ENCODE assay signal across 21 mouse cellular contexts in genomic region chr9:115656538-115656937, GRCm38 (mm10).
A peak's percentile ranks its signal among the peaks of the same experiment; 100 is the strongest.
DNase-seq lines count a peak whose midpoint lies in the region; ATAC-seq lines count a peak whose summit lies in the region.
"Had no signal": no experiment of that assay in that cellular context is flagged by ENCODE, and none has a peak within 500 bp of the region (broad histone marks: within the 10 kb centered on the region; RNA-seq: fewer than 3 reads in every experiment).

No protein-coding gene starts in this region.

- DNase-seq in forebrain, embryonic 11.5 days (ENCODE audit: low spot score), result peak; percentile 30
- no peak for DNase-seq in right cerebral cortex, postnatal 36 days (ENCODE audit: low spot score in 2 of 2)
- no peak for DNase-seq in T-cell, adult 2 months (ENCODE audit: low spot score)
- DNase-seq: adrenal gland, adult 8-10 months; adrenal gland, postnatal 14 days; adrenal gland, postnatal 36 days; cerebellum, adult 11-12 months; cerebellum, adult 2 months; cerebellum, adult 9-10 months; cerebellum, postnatal 10 days; cerebellum, postnatal 36 days; embryo, embryonic 11 days had no signal

- no peak overlapping the region for H3K4me2 ChIP-seq in forebrain, embryonic 11.5 days (ENCODE audit: low read depth, low read length, severe bottlenecking)
- H3K4me2 ChIP-seq in forebrain, embryonic 12.5 days, result no peak overlapping the region
- H3K4me2 ChIP-seq in intestine, embryonic 16.5 days (ENCODE audit: low read depth, low read length), result peak overlapping the region; percentile 30; the same call in 1 of the 2 replicates
- H3K4me2 ChIP-seq: embryonic facial prominence, embryonic 12.5 days; embryonic facial prominence, embryonic 15.5 days had no signal

- no peaks in the 10 kb centered on the region for H3K36me3 ChIP-seq in forebrain, embryonic 11.5 days (ENCODE audit: control insufficient read depth, insufficient read depth, low read length)
- no peaks in the 10 kb centered on the region for H3K36me3 ChIP-seq in forebrain, embryonic 12.5 days (replicated peaks)
- no peaks in the 10 kb centered on the region for H3K36me3 ChIP-seq in intestine, embryonic 16.5 days (ENCODE audit: control insufficient read depth, insufficient read depth, low read length)
- H3K36me3 ChIP-seq: embryonic facial prominence, embryonic 12.5 days; embryonic facial prominence, embryonic 15.5 days; forebrain, embryonic 10.5 days had no signal

- H3K27ac ChIP-seq in forebrain, embryonic 11.5 days (ENCODE audit: low read depth, low read length), result no peak overlapping the region
- H3K27ac ChIP-seq in forebrain, embryonic 12.5 days, result no peak overlapping the region
- H3K27ac ChIP-seq in intestine, embryonic 16.5 days (ENCODE audit: low read length), result no peak overlapping the region
- H3K27ac ChIP-seq: embryonic facial prominence, embryonic 12.5 days; embryonic facial prominence, embryonic 15.5 days; forebrain, embryonic 10.5 days had no signal

- WGBS in forebrain, embryonic 11.5 days, result 64% methylated on average over 2 of the region's 2 CpGs
- 66% methylated on average over 2 of the region's 2 CpGs for WGBS in forebrain, embryonic 12.5 days
- 28% methylated on average over 2 of the region's 2 CpGs for WGBS in intestine, embryonic 16.5 days

- H3K9me3 ChIP-seq in forebrain, embryonic 11.5 days (ENCODE audit: control insufficient read depth, low read length), result no peaks in the 10 kb centered on the region; the same call in 1 of the 2 replicates
- peaks cover 2% of the 10 kb centered on the region; the same call in 1 of the 2 replicates for H3K9me3 ChIP-seq in forebrain, embryonic 12.5 days
- H3K9me3 ChIP-seq in intestine, embryonic 16.5 days (ENCODE audit: control insufficient read depth, low read length), result 0 out of 2 replicates have a peak, but pooled peaks cover 7% of the 10 kb centered on the region
- H3K9me3 ChIP-seq: embryonic facial prominence, embryonic 15.5 days had no signal

- peaks cover 3% of the 10 kb centered on the region; the same call in 1 of the 2 replicates for H3K27me3 ChIP-seq in forebrain, embryonic 11.5 days (ENCODE audit: control insufficient read depth, insufficient read depth, low read length)
- H3K27me3 ChIP-seq in forebrain, embryonic 12.5 days, result peaks cover 10% of the 10 kb centered on the region; the same call in 1 of the 2 replicates
- H3K27me3 ChIP-seq in intestine, embryonic 16.5 days (replicated peaks; ENCODE audit: control insufficient read depth, insufficient read depth, low read length), result no peaks in the 10 kb centered on the region
- H3K27me3 ChIP-seq: embryonic facial prominence, embryonic 12.5 days; embryonic facial prominence, embryonic 15.5 days had no signal

- ATAC-seq in forebrain, embryonic 11.5 days (replicated peaks; ENCODE audit: low FRiP score), result no peak
- ATAC-seq in forebrain, embryonic 12.5 days (ENCODE audit: low FRiP score), result no peak
- ATAC-seq in intestine, embryonic 16.5 days, result peak; percentile 61; the same call in 1 of the 2 replicates
- ATAC-seq: activated CD4-positive, CD25-positive, alpha-beta regulatory T cell, adult 4 months; forebrain, embryonic 14.5 days; forebrain, embryonic 16.5 days had no signal

- no peaks in the 10 kb centered on the region for H3K4me1 ChIP-seq in forebrain, embryonic 11.5 days (replicated peaks; ENCODE audit: control insufficient read depth, insufficient read depth, low read length)
- H3K4me1 ChIP-seq in forebrain, embryonic 12.5 days, result no peaks in the 10 kb centered on the region
- H3K4me1 ChIP-seq in intestine, embryonic 16.5 days (ENCODE audit: control insufficient read depth, insufficient read depth, low read length), result peaks cover 9% of the 10 kb centered on the region; the same call in 1 of the 2 replicates
- H3K4me1 ChIP-seq: embryonic facial prominence, embryonic 12.5 days; embryonic facial prominence, embryonic 15.5 days; forebrain, embryonic 10.5 days had no signal

- H3K9ac ChIP-seq in forebrain, embryonic 11.5 days (ENCODE audit: low read length), result no peak overlapping the region
- no peak overlapping the region for H3K9ac ChIP-seq in forebrain, embryonic 12.5 days
- H3K9ac ChIP-seq in intestine, embryonic 16.5 days (ENCODE audit: low read depth, low read length), result no peak overlapping the region
- H3K9ac ChIP-seq: embryonic facial prominence, embryonic 12.5 days; embryonic facial prominence, embryonic 15.5 days had no signal

- no peak overlapping the region for H3K4me3 ChIP-seq in forebrain, embryonic 11.5 days (ENCODE audit: low read depth, low read length)
- H3K4me3 ChIP-seq in forebrain, embryonic 12.5 days (replicated peaks), result no peak overlapping the region
- H3K4me3 ChIP-seq in intestine, embryonic 16.5 days (ENCODE audit: low read length), result no peak overlapping the region
- H3K4me3 ChIP-seq: embryonic facial prominence, embryonic 12.5 days; embryonic facial prominence, embryonic 15.5 days; erythroblast, embryonic 14.5 days; forebrain, embryonic 10.5 days had no signal
